Mouse (Mus musculus) midbrain, embryonic 15.5 days (tissue): ENCODE measurements around the gene Fgfr2. TPM values are rescaled to one million over a fixed set of nuclear protein-coding genes. Genes with fewer than 3 reads are reported as not detected.

ENCODE experiments used
- ATAC-seq: fragments of 200-750 bp; cut with Nextera tagmentation; replicated peaks from 2 replicates; pipeline ENCODE4 v1.8.0; 2017; ENCODE audit warnings: moderate TSS enrichment
- H3K27ac ChIP-seq: fragments of 300-500 bp; sonication (generic); 2 replicates; pipeline ENCODE4 v1.5.1; 2015; ENCODE audit warnings: mild to moderate bottlenecking, inconsistent platforms
- H3K27me3 ChIP-seq: fragments of 300-500 bp; sonication (generic); replicated peaks from 2 replicates; pipeline ENCODE4 v1.6.1; 2015; ENCODE audit warnings: inconsistent platforms
- H3K36me3 ChIP-seq: fragments of 300-500 bp; sonication (generic); replicated peaks from 2 replicates; pipeline ENCODE4 v1.6.1; 2015; ENCODE audit warnings: inconsistent platforms
- H3K4me1 ChIP-seq: fragments of 300-500 bp; sonication (generic); 2 replicates; pipeline ENCODE4 v1.6.1; 2015; ENCODE audit warnings: inconsistent platforms
- H3K4me2 ChIP-seq: fragments of 300-500 bp; sonication (generic); 2 replicates; pipeline ENCODE4 v1.6.1; 2015; ENCODE audit warnings: inconsistent platforms, mild to moderate bottlenecking, moderate library complexity
- H3K4me3 ChIP-seq: fragments of 300-500 bp; sonication (generic); 2 replicates; pipeline ENCODE4 v1.5.1; 2015; ENCODE audit warnings: mild to moderate bottlenecking, inconsistent platforms
- H3K9ac ChIP-seq: fragments of 300-500 bp; sonication (generic); 2 replicates; pipeline ENCODE4 v1.6.1; 2015; ENCODE audit warnings: mild to moderate bottlenecking, inconsistent platforms
- H3K9me3 ChIP-seq: fragments of 300-500 bp; sonication (generic); 2 replicates; pipeline ENCODE4 v1.6.1; 2016; ENCODE audit warnings: inconsistent platforms
- WGBS: fragments of 180-500 bp; shearing (Covaris S2); methylation state at CpG from one replicate; pipeline ENCODE4 v1.1.7; 2015; ENCODE audit warnings: mixed read lengths; 5-methylcytosine and 5-hydroxymethylcytosine counted together
- microRNA-seq: library from miRNA; unstranded; fragments of <30 nt; microRNA quantifications from one replicate; pipeline ENCODE4, GENCODE M21; 2016
- polyA plus RNA-seq: library from polyadenylated mRNA; unstranded; fragments of >200 nt; fragmentation: Nextera tagmentation; extraction: Ambion mirVana; gene quantifications from 2 replicates; pipeline ENCODE4 v1.2.1, GENCODE M21; 2015

Fgfr2 gene
- polyA plus RNA-seq, 1 experiment from 2014 or later, result 23.3 TPM

GRCm38 (mm10) chr7:130117466-130118123, 3005.6 kb downstream of the Fgfr2 start:
- ATAC-seq, result peak; percentile 71; the same call in 1 of the 2 replicates
- Histone ChIP-seq H3K27ac (peak overlapping the region; percentile 46; the same call in 1 of the 2 replicates), H3K27me3 (no peaks in the 10 kb centered on the region), H3K9me3 (no peaks in the 10 kb centered on the region), H3K4me2 (no peak overlapping the region), H3K9ac (no peak overlapping the region), H3K4me1 (peaks cover 29% of the 10 kb centered on the region), H3K4me3 (no peak overlapping the region), H3K36me3 (no peaks in the 10 kb centered on the region)
- 10% methylated on average over 4 of the region's 4 CpGs for WGBS

GRCm38 (mm10) chr7:130114436-130114835, 3008.7 kb downstream of the Fgfr2 start:
- Histone ChIP-seq H3K27me3 (no peaks in the 10 kb centered on the region), H3K9ac (no peak overlapping the region), H3K36me3 (no peaks in the 10 kb centered on the region), H3K27ac (no peak overlapping the region), H3K4me2 (no peak overlapping the region), H3K4me3 (no peak overlapping the region), H3K4me1 (peaks cover 28% of the 10 kb centered on the region), H3K9me3 (no peaks in the 10 kb centered on the region)
- no peak for ATAC-seq
- WGBS, result 82% methylated on average over 4 of the region's 4 CpGs

Small RNA genes within 50 kb of the gene (microRNA-seq; reads per million reads assigned to microRNA genes)
- 1.3 reads per million for gene Mir7061

Other genes starting within 250 kb of the Fgfr2 start
- gene Zranb1, start 192.2 kb downstream of the Fgfr2 start, polyA plus RNA-seq, result 24.3 and 24.9 TPM in 2 replicates
- gene Ctbp2, start 1.0 kb upstream of the Fgfr2 start, polyA plus RNA-seq, result 60.2 and 61.1 TPM in 2 replicates